Mouse (Mus musculus) lung, postnatal 0 days (tissue): ENCODE results near the gene Ly6g6c.

Experiments used
- CTCF ChIP-seq: IDR thresholded peaks from 2 replicates; pipeline ENCODE4 v1.5.1; 2016; ENCODE audit warnings: antibody characterized with exemption, mild to moderate bottlenecking
- EP300 ChIP-seq: IDR thresholded peaks from 2 replicates; pipeline ENCODE4 v1.6.1; 2016; ENCODE audit warnings: antibody characterized with exemption, mild to moderate bottlenecking, control low read depth

- TF ChIP-seq CTCF (no peak), EP300 (no peak)
Observed at GRCm38 (mm10) chr17:35031272-35031671, 33.9 kb upstream of the Ly6g6c start.
